Mouse (Mus musculus): ENCODE results near the gene Fahd1. TPM values are rescaled to one million over a fixed set of nuclear protein-coding genes. Genes with fewer than 3 reads are reported as not detected.

The Fahd1 gene
- total RNA-seq, 2 experiments from 2014 or later = 83.4 to 87.6 TPM

- ATAC-seq (replicated peaks; ENCODE audit: low FRiP score, poor library complexity, severe bottlenecking) = no peak
Observed at GRCm38 (mm10) chr17:24851381-24852125, 1.4 kb upstream of the Fahd1 start.

GRCm38 (mm10) chr17:24850773-24851127, 586 bp upstream of the Fahd1 start:
- no peak for ATAC-seq (replicated peaks; ENCODE audit: low FRiP score, poor library complexity, severe bottlenecking)

GRCm38 (mm10) chr17:24849733-24850064, 465 bp downstream of the Fahd1 start:
- ATAC-seq (replicated peaks; ENCODE audit: low FRiP score, poor library complexity, severe bottlenecking) = peak; percentile 55

GRCm38 (mm10) chr17:24848600-24849031, 1.5 kb downstream of the Fahd1 start:
- ATAC-seq (replicated peaks; ENCODE audit: low FRiP score, poor library complexity, severe bottlenecking) = peak; percentile 40

GRCm38 (mm10) chr17:24847386-24847785, 2.8 kb downstream of the Fahd1 start:
- no peak for ATAC-seq (replicated peaks; ENCODE audit: low FRiP score, poor library complexity, severe bottlenecking)

- ATAC-seq (replicated peaks; ENCODE audit: low FRiP score, poor library complexity, severe bottlenecking) = no peak
Observed at GRCm38 (mm10) chr17:24844525-24844924, 5.6 kb downstream of the Fahd1 start.

GRCm38 (mm10) chr17:24842631-24843030, 7.5 kb downstream of the Fahd1 start:
- ATAC-seq (replicated peaks; ENCODE audit: low FRiP score, poor library complexity, severe bottlenecking) = peak; percentile 77

GRCm38 (mm10) chr17:24841133-24841532, 9.0 kb downstream of the Fahd1 start:
- peak; percentile 84 for ATAC-seq (replicated peaks; ENCODE audit: low FRiP score, poor library complexity, severe bottlenecking)

GRCm38 (mm10) chr17:24840341-24840740, 9.8 kb downstream of the Fahd1 start:
- no peak for ATAC-seq (replicated peaks; ENCODE audit: low FRiP score, poor library complexity, severe bottlenecking)

GRCm38 (mm10) chr17:24839842-24840241, 10.3 kb downstream of the Fahd1 start, which contains the start of gene Hagh:
Hagh (plus strand) TSS chr17:24840143.
- ATAC-seq (replicated peaks; ENCODE audit: low FRiP score, poor library complexity, severe bottlenecking) = no peak

GRCm38 (mm10) chr17:24821351-24822280, 28.5 kb downstream of the Fahd1 start:
- no peak for ATAC-seq (replicated peaks; ENCODE audit: low FRiP score, poor library complexity, severe bottlenecking)

GRCm38 (mm10) chr17:24819469-24819868, 30.7 kb downstream of the Fahd1 start:
- no peak for ATAC-seq (replicated peaks; ENCODE audit: low FRiP score, poor library complexity, severe bottlenecking)

- ATAC-seq (replicated peaks; ENCODE audit: low FRiP score, poor library complexity, severe bottlenecking) = no peak
Observed at GRCm38 (mm10) chr17:24818172-24818571, 32.0 kb downstream of the Fahd1 start.

GRCm38 (mm10) chr17:24817503-24817902, 32.7 kb downstream of the Fahd1 start:
- ATAC-seq (replicated peaks; ENCODE audit: low FRiP score, poor library complexity, severe bottlenecking) = no peak

GRCm38 (mm10) chr17:24815256-24815655, 34.9 kb downstream of the Fahd1 start:
- peak; percentile 74 for ATAC-seq (replicated peaks; ENCODE audit: low FRiP score, poor library complexity, severe bottlenecking)

GRCm38 (mm10) chr17:24812215-24812614, 37.9 kb downstream of the Fahd1 start:
- 0 out of 2 replicates have a peak, but pooled peaks have one; percentile 45 for ATAC-seq (replicated peaks; ENCODE audit: low FRiP score, poor library complexity, severe bottlenecking)

- ATAC-seq (replicated peaks; ENCODE audit: low FRiP score, poor library complexity, severe bottlenecking) = no peak
Observed at GRCm38 (mm10) chr17:24811211-24811610, 39.0 kb downstream of the Fahd1 start.

GRCm38 (mm10) chr17:24803952-24804951, 45.9 kb downstream of the Fahd1 start, which contains the start of gene Meiob:
Meiob (plus strand) TSS chr17:24804289.
- peak; percentile 93 for ATAC-seq (replicated peaks; ENCODE audit: low FRiP score, poor library complexity, severe bottlenecking)

- no peak for ATAC-seq (replicated peaks; ENCODE audit: low FRiP score, poor library complexity, severe bottlenecking)
Observed at GRCm38 (mm10) chr17:24800524-24800923, 49.6 kb downstream of the Fahd1 start.

GRCm38 (mm10) chr17:24799476-24799875, 50.7 kb downstream of the Fahd1 start:
- no peak for ATAC-seq (replicated peaks; ENCODE audit: low FRiP score, poor library complexity, severe bottlenecking)

All from erythroid progenitor cell, adult 5-6 weeks (primary cell).